Mouse (Mus musculus) bone marrow macrophage, adult 2 months (primary cell): ENCODE measurements around the gene S100a14.

Experiments
- CTCF ChIP-seq: IDR thresholded peaks from 2 replicates; pipeline ENCODE4 v1.5.1; 2012; ENCODE audit warnings: low read depth, mild to moderate bottlenecking, low read length, moderate library complexity
- POLR2A ChIP-seq: IDR thresholded peaks from 2 replicates; pipeline ENCODE4 v1.6.1; 2012; ENCODE audit warnings: mild to moderate bottlenecking, low read depth, low read length, borderline replicate concordance

- TF ChIP-seq CTCF, result no peak
- no peak for TF ChIP-seq POLR2A
Observed at GRCm38 (mm10) chr3:90513796-90514590, 12.7 kb upstream of the S100a14 start, which contains the start of the genes S100a1 and S100a13.
